Comparison of ENCODE assay signal across 18 mouse cellular contexts in the genomic region with DNA sequence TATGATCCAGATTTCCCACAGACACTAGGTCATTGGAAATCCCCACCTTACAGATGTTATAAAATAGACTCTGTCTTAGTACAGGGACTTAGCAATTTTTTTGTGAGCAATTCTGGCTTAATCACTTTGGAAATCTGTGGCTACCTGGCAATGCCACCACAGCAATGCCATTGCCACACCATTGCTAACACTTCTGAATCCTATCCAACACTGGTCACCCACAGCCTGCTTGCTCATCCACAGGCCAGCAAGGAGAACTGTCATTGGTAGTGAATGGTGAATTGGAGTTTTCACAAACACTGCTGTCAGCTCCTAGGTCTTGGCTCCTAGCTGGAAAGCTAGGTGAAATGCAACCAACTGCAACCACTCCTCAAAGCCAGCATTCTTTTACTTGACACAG. TPM values are rescaled to one million over a fixed set of nuclear protein-coding genes. Genes with fewer than 3 reads are reported as not detected.
DNase-seq lines count a peak whose midpoint lies in the region; ATAC-seq and TF ChIP-seq lines count a peak whose summit lies in the region.
"Had no signal": no experiment of that assay in that cellular context is flagged by ENCODE, and none has a peak within 500 bp of the region (broad histone marks: within the 10 kb centered on the region; RNA-seq: fewer than 3 reads in every experiment).

No protein-coding gene starts in this region.

- no peaks in the 10 kb centered on the region for H3K27me3 ChIP-seq in liver, adult 2 months (ENCODE audit: control insufficient read depth, insufficient read depth, low read length)
- H3K27me3 ChIP-seq in liver, postnatal 0 days (ENCODE audit: insufficient read depth, low read length), result no peaks in the 10 kb centered on the region
- no peaks in the 10 kb centered on the region for H3K27me3 ChIP-seq in hindbrain, embryonic 11.5 days (ENCODE audit: control insufficient read depth, insufficient read depth, low read length)
- H3K27me3 ChIP-seq: hindbrain, embryonic 15.5 days; neural tube, embryonic 12.5 days had no signal

- H3K27ac ChIP-seq in liver, adult 2 months (replicated peaks; ENCODE audit: insufficient read depth, low read depth, low read length), result peak overlapping the region; percentile 86
- peak overlapping the region; percentile 93 for H3K27ac ChIP-seq in liver, postnatal 0 days (ENCODE audit: low read depth)
- no peak overlapping the region for H3K27ac ChIP-seq in hindbrain, embryonic 11.5 days (ENCODE audit: low read depth, low read length)
- H3K27ac ChIP-seq: hindbrain, embryonic 15.5 days; liver, embryonic 14.5 days; neural tube, embryonic 12.5 days had no signal

- no peak overlapping the region for H3K9ac ChIP-seq in liver, adult 2 months (ENCODE audit: low read depth, low read length)
- H3K9ac ChIP-seq in liver, postnatal 0 days (replicated peaks), result no peak overlapping the region
- no peak overlapping the region for H3K9ac ChIP-seq in hindbrain, embryonic 11.5 days (ENCODE audit: low read depth, low read length)
- H3K9ac ChIP-seq: forebrain, postnatal 0 days; hindbrain, embryonic 15.5 days; liver, embryonic 14.5 days; neural tube, embryonic 12.5 days had no signal

- no peaks in the 10 kb centered on the region for H3K9me3 ChIP-seq in liver, postnatal 0 days (ENCODE audit: low read length)
- no peaks in the 10 kb centered on the region for H3K9me3 ChIP-seq in hindbrain, embryonic 11.5 days (ENCODE audit: control insufficient read depth, low read length)
- H3K9me3 ChIP-seq: hindbrain, embryonic 15.5 days; neural tube, embryonic 12.5 days had no signal

- peaks cover 14% of the 10 kb centered on the region; the same call in 1 of the 2 replicates for H3K79me2 ChIP-seq in liver, adult 2 months (ENCODE audit: control insufficient read depth, insufficient read depth, low read length)

- no peak for TF ChIP-seq POLR2A in liver, adult 2 months (IDR thresholded peaks at IDR 0.05; ENCODE audit: extremely low read depth, insufficient read depth, low read length)

- H3K4me3 ChIP-seq in liver, adult 2 months (ENCODE audit: insufficient read depth, low read depth, low read length), result no peak overlapping the region
- H3K4me3 ChIP-seq in liver, postnatal 0 days (ENCODE audit: low read depth, low read length), result no peak overlapping the region
- no peak overlapping the region for H3K4me3 ChIP-seq in hindbrain, embryonic 11.5 days (ENCODE audit: low read depth, low read length)
- H3K4me3 ChIP-seq: hindbrain, embryonic 15.5 days; neural tube, embryonic 12.5 days had no signal

- no peak overlapping the region for H3K4me2 ChIP-seq in liver, postnatal 0 days (ENCODE audit: low read depth, low read length)
- no peak overlapping the region for H3K4me2 ChIP-seq in hindbrain, embryonic 11.5 days (replicated peaks; ENCODE audit: low read depth, low read length)
- H3K4me2 ChIP-seq: hindbrain, embryonic 15.5 days; neural tube, embryonic 12.5 days had no signal

- peak; percentile 44 for DNase-seq in adrenal gland, postnatal 14 days
- no peak for DNase-seq in adrenal gland, adult (ENCODE audit: inconsistent age in 2 of 2, low spot score in 1 of 2)
- peak; percentile 86 for DNase-seq in liver, adult 2 months (ENCODE audit: extremely low read depth, low read depth, low spot score)
- no peak for DNase-seq in liver
- DNase-seq in fibroblast of lung, adult 2 months (ENCODE audit: low read depth), result peak; percentile 80
- DNase-seq in liver, postnatal 0 days, result no peak
- no peak for DNase-seq in frontal cortex, postnatal 14 days (ENCODE audit: low spot score in 2 of 2)
- DNase-seq in hindbrain, embryonic 11.5 days (ENCODE audit: low spot score), result no peak
- DNase-seq: adrenal gland, adult 2 months; forebrain, postnatal 0 days; heart, adult 11 months; layer of hippocampus, adult 9-11 months; right cerebral cortex, adult 18-20 months had no signal

- no peak for TF ChIP-seq EP300 in liver, postnatal 0 days (IDR thresholded peaks at IDR 0.05; ENCODE audit: low read depth)

- no peak for ATAC-seq in liver, postnatal 0 days
- no peak for ATAC-seq in hindbrain, embryonic 11.5 days (ENCODE audit: low FRiP score)
- ATAC-seq: forebrain, postnatal 0 days had no signal

- H3K4me1 ChIP-seq in liver, adult 2 months (ENCODE audit: control insufficient read depth, insufficient read depth, low read length), result peaks cover 37% of the 10 kb centered on the region
- peaks cover 86% of the 10 kb centered on the region for H3K4me1 ChIP-seq in liver, postnatal 0 days (ENCODE audit: insufficient read depth)
- peaks cover 7% of the 10 kb centered on the region; the same call in 1 of the 2 replicates for H3K4me1 ChIP-seq in hindbrain, embryonic 11.5 days (replicated peaks; ENCODE audit: control insufficient read depth, insufficient read depth, low read length)

- TF ChIP-seq CTCF in liver, adult 2 months (IDR thresholded peaks at IDR 0.05; ENCODE audit: low read depth, low read length), result no peak
- no peak for TF ChIP-seq CTCF in liver, postnatal 0 days (IDR thresholded peaks at IDR 0.05; ENCODE audit: low read depth)

- H3K36me3 ChIP-seq in liver, adult 2 months (ENCODE audit: control insufficient read depth, insufficient read depth, low read length), result no peaks in the 10 kb centered on the region; the same call in 1 of the 2 replicates
- peaks cover 6% of the 10 kb centered on the region for H3K36me3 ChIP-seq in liver, postnatal 0 days (replicated peaks; ENCODE audit: insufficient read depth, low read length)
- no peaks in the 10 kb centered on the region for H3K36me3 ChIP-seq in hindbrain, embryonic 11.5 days (ENCODE audit: control insufficient read depth, insufficient read depth, low read length)

RNA-seq across cellular contexts. Expression of gene Emilin1, which starts 2.7 kb away (rescaled TPM):
- 46.2 and 51.0 TPM in 2 replicates for total RNA-seq in adrenal gland, postnatal 14 days (2021)
- 17.6 and 17.8 TPM in 2 replicates for total RNA-seq in liver, adult 2 months (2014; rRNA removed)
- polyA plus RNA-seq in liver, adult 2 months (2012; rRNA removed), result 27.8 and 31.5 TPM in 2 replicates
- polyA plus RNA-seq in liver, postnatal 0 days (2015; fragmentation: Nextera tagmentation; extraction: Ambion mirVana), result 25.3 and 30.9 TPM in 2 replicates
- polyA plus RNA-seq in hindbrain, embryonic 11.5 days (2014; fragmentation: Nextera tagmentation; extraction: Ambion mirVana), result 46.0 and 48.5 TPM in 2 replicates

RNA-seq across cellular contexts. Expression of gene Ost4, which starts 2.9 kb away (rescaled TPM):
- total RNA-seq in adrenal gland, postnatal 14 days (2021), result 210 and 212 TPM in 2 replicates
- total RNA-seq in liver, adult 2 months (2014; rRNA removed), result 76.2 and 88.6 TPM in 2 replicates
- 167 and 196 TPM in 2 replicates for polyA plus RNA-seq in liver, adult 2 months (2012; rRNA removed)
- 263 and 277 TPM in 2 replicates for polyA plus RNA-seq in liver, postnatal 0 days (2015; fragmentation: Nextera tagmentation; extraction: Ambion mirVana)
- polyA plus RNA-seq in hindbrain, embryonic 11.5 days (2014; fragmentation: Nextera tagmentation; extraction: Ambion mirVana), result 335 and 338 TPM in 2 replicates

RNA-seq across cellular contexts. Expression of gene Khk, which starts 10.8 kb away (rescaled TPM):
- 48.4 and 70.5 TPM in 2 replicates for total RNA-seq in adrenal gland, postnatal 14 days (2021)
- 288 and 405 TPM in 2 replicates for total RNA-seq in liver, adult 2 months (2014; rRNA removed)
- polyA plus RNA-seq in liver, adult 2 months (2012; rRNA removed), result 650 and 735 TPM in 2 replicates
- polyA plus RNA-seq in liver, postnatal 0 days (2015; fragmentation: Nextera tagmentation; extraction: Ambion mirVana), result 56.9 and 57.7 TPM in 2 replicates
- 4.2 and 7.8 TPM in 2 replicates for polyA plus RNA-seq in hindbrain, embryonic 11.5 days (2014; fragmentation: Nextera tagmentation; extraction: Ambion mirVana)

RNA-seq across cellular contexts. Expression of gene Agbl5, which starts 22.0 kb away (rescaled TPM):
- total RNA-seq in adrenal gland, postnatal 14 days (2021), result 10.4 and 11.7 TPM in 2 replicates
- total RNA-seq in liver, adult 2 months (2014; rRNA removed), result 2.7 and 4.6 TPM in 2 replicates
- 4.3 and 7.5 TPM in 2 replicates for polyA plus RNA-seq in liver, adult 2 months (2012; rRNA removed)
- 3.1 and 3.2 TPM in 2 replicates for polyA plus RNA-seq in liver, postnatal 0 days (2015; fragmentation: Nextera tagmentation; extraction: Ambion mirVana)
- 21.5 and 24.0 TPM in 2 replicates for polyA plus RNA-seq in hindbrain, embryonic 11.5 days (2014; fragmentation: Nextera tagmentation; extraction: Ambion mirVana)

RNA-seq across cellular contexts. Expression of gene Cgref1, which starts 34.9 kb away (rescaled TPM):
- total RNA-seq in adrenal gland, postnatal 14 days (2021), result 0.56 and 0.86 TPM in 2 replicates
- total RNA-seq in liver, adult 2 months (2014; rRNA removed), result 0.60 and 0.74 TPM in 2 replicates
- 0.28 and 0.34 TPM in 2 replicates for polyA plus RNA-seq in liver, adult 2 months (2012; rRNA removed)
- polyA plus RNA-seq in liver, postnatal 0 days (2015; fragmentation: Nextera tagmentation; extraction: Ambion mirVana), result 18.7 and 22.8 TPM in 2 replicates
- polyA plus RNA-seq in hindbrain, embryonic 11.5 days (2014; fragmentation: Nextera tagmentation; extraction: Ambion mirVana), result 6.9 and 7.6 TPM in 2 replicates
- total RNA-seq: common myeloid progenitor, adult 5-6 weeks; MEL had no signal

Comparison
In these comparisons a context has a peak if more than half of its experiments do, and no peak if none do; other contexts are left out.
1. DNase-seq: peak in adrenal gland, postnatal 14 days (single experiment), liver, adult 2 months (single experiment) and fibroblast of lung, adult 2 months (single experiment); none in adrenal gland, adult (0 of 2), liver (single experiment), liver, postnatal 0 days (single experiment), frontal cortex, postnatal 14 days (0 of 2) and hindbrain, embryonic 11.5 days (single experiment).
2. RNA of gene Khk, which starts 10.8 kb away (polyA plus RNA-seq): 650 to 735 TPM in liver, adult 2 months; 56.9 to 57.7 TPM in liver, postnatal 0 days and 4.2 to 7.8 TPM in hindbrain, embryonic 11.5 days; every median in the first group is over 10 times any median in the second.